Mouse (Mus musculus) layer of hippocampus, adult 11-12 months (tissue): ENCODE measurements around the gene Cbx4.

ENCODE experiments used
- DNase-seq: peaks from one replicate; pipeline ENCODE4 v3.0.0; 2022; ENCODE audit warnings: low spot score

Cbx4 gene

GRCm38 (mm10) chr11:119084446-119085278 is 1.4 kb downstream of the Cbx4 start:
- peak; percentile 65 for DNase-seq

GRCm38 (mm10) chr11:119083724-119084445 is 2.1 kb downstream of the Cbx4 start:
- DNase-seq, result peak; percentile 57

DNA sequence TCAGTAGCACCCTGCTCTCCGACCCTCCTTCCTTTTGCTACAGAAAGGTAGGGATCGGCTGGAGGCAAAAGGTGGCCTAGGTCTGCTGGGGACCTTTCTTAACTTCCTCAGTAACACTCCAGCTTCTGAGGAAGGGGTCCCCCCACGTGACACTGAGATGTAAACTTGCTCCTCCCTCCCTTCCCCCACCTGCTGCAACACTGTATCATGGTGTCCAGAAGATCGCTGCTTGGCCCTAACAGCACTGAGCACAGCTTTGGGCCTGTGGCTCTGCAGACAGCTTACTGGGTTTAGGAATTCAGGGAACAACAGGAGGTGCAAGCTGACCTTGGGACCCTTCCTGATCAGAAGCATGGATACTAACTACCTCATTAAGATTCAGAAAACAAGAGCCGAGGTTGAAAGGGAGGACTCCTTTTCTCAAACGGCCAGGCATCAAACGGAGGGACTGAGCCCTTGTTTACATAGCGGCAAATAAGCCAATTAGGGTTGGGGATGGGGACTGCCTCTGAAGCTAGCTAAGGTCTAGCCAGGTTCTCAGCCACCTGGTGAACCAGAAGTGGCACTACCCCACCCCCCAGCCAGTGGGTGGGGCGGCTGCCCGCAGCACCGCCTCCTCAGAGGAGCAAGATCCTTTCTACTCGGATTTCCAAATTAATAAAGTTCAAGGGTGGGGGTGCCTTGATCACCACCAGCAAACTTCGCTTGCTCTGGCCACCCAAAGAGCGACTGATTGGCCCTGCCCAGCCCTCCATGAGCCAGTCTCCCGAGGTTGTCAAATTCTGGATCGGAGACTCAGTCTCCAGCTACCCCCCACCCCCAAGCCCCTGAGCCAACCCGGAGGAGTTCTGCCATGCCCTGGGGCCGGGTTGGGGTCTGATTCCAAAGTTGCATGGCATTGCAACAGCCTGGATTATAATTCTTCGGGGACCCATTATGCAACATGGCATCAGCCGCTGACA is 3.1 kb downstream of the Cbx4 start:
- no peak for DNase-seq

- DNase-seq, result peak; percentile 46
These were observed 4.0 kb downstream of the Cbx4 start for GRCm38 (mm10) chr11:119081839-119082637.

DNA sequence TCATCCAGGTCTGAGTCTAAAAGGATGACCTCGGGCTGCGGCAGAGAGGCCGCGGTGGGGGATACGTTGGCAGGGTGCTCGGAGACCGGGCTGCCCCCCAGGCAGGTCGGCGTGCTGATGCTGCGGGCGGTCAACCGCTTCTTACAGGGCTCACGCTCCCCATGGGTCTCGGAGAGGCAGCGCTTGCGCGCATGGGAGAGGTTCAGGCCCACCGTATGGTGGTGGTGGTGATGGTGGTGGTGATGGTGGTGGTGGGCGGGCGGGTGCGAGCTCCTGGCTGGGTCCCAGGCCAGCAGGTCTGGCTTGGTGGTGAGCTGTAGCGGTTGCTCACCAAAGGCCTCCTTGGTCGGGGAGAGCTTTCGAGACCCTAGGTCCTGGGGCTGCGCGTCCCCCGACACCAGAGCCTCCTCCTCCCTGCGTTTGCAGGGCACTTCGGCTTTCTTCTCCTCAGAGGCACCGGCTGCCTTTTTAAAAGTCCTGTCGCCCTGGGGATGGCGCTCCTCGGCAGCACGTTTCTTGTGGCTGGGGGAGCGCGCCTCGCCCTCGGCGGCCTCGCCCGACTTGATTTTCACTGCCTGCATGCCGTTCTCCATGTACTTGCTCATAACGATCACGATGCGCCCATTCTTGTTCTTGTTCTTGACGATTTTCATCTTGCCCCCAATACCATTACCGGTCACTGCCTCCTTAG is 4.7 kb downstream of the Cbx4 start:
- no peak for DNase-seq

- no peak for DNase-seq
These were observed 5.4 kb downstream of the Cbx4 start for GRCm38 (mm10) chr11:119080461-119081147.

- DNase-seq, result no peak
These were observed 6.6 kb downstream of the Cbx4 start for GRCm38 (mm10) chr11:119079445-119079837.

GRCm38 (mm10) chr11:119078691-119079444 is 7.2 kb downstream of the Cbx4 start:
- DNase-seq, result peak; percentile 50

- DNase-seq, result no peak
These were observed 8.3 kb downstream of the Cbx4 start for GRCm38 (mm10) chr11:119077755-119078154.

DNA sequence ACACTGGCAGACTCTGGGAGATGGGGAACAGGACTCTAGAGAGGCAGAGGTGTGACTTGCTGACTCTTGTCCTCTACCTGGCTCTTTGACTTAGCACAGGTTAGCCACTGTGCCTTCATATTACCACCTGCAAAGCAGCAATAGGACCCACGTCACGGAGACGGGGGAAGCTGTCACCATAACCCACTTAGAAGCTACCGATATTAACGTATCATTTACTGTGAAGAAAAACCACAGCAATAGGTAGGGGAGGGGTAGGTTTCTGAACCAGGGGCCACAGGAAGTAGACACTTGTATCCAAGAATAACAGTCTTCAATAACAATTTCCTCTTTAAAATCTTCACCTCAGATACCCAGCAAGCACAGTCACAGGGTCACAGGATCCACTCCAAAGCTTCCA is 10.2 kb downstream of the Cbx4 start:
- no peak for DNase-seq

GRCm38 (mm10) chr11:119073876-119074433 is 12.1 kb downstream of the Cbx4 start:
- no peak for DNase-seq

- DNase-seq, result no peak
These were observed 13.0 kb downstream of the Cbx4 start for GRCm38 (mm10) chr11:119072986-119073385.

- no peak for DNase-seq
These were observed 13.8 kb downstream of the Cbx4 start for GRCm38 (mm10) chr11:119072239-119072638.

DNA sequence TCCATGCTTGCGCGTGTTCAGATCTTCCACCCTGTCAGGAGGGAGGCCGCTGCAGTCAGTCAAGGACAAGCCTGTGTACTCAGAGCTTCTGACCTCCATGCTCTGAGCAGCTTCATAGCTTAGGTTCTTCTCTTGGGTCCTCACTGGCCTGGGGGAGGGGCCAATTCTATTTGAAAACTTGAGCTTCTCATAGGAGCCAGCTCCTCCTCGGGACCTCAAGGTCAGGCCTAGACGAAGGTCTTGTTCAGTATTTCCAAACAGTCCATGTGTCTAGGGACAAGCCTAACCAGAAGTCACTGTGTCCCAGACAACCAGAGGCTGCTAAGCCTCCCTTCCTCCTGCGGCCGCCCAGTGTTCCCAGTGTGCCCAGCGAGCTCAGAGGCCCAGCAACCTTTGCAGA is 19.2 kb downstream of the Cbx4 start:
- no peak for DNase-seq

DNA sequence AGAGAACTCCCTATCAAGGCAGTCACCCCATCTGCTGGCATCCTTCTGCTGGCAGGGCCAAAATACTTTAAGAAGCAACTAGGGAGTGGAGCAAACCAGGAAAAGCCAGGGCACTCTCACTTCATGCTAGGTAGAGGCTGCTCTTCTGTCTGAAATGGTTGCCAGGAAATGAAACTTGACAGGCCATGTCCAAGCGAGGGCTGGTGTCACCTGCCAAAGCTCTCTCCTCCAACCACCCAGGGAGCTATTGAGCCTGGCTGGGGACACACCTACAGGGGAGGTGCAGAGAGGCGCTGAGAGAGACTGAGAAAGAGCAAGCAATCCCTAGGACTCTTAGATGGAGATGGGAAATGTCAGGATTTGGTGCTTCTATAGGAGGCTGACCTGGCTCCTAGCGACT is 26.8 kb downstream of the Cbx4 start:
- DNase-seq, result no peak

DNA sequence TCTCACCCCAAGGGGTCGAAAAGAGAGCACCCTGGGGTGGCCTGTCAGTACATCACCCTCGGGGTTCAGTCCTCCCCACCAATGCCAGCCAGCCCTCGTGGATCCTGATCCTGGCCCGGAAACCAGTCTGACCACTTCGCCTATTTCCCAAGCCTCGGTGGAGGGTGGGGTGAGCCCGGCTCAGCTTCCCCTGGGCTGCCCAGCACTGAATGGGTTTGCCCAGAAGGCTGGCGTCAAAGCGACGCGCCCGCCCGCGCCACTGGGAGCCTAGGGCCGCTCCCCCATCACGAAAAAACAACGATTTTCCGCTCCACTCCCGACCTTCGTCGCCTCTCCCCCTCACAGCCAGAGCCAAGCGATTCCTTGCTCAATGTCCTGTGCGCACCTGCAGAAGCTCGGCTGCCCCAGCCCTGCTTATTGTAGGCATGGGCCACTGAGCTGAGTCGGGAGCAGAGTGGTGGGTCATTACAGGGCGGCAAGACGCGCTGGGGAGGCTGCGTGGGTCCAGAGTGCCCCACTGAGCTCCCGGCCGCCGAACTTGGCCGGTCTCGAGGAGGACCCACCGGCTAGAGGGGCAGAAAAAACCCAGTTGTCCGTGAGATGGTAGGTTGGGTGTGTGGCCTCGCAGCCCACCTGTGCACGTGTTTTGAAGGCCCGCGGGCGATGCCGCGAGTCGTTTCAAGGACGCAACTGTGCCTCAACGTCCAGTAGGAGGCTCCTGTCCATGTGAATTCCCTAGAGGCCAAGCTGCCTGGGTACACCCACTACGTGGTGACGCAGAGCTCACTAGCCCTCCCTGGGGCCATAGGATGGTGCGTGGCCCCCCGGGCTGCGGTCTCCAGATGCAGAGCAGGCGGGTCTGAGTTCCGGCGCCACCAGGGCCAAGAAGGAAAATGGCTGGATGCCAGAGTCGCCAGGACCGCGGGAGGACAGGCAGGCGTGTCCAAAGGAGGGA is 27.7 kb downstream of the Cbx4 start:
- no peak for DNase-seq

DNA sequence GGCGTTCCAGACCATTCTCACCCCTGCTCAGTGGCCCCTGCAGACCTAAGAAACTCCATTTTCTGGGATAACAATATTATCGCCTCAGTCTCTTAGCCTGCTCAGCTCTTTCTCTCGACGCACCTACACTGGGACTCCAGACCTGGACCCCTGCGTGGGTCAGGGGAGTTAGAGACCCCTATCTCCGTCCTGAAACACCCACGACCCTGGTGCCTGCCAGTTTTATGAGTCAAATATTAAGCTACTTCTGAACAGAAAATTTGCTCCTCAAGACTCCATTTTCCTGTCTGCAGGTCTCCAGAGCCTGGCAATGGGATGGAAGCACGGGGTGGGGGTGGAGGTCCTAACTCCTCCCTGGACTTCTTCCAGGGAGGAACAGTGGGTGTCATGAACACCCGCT is 28.7 kb downstream of the Cbx4 start:
- no peak for DNase-seq
